1 mouse cellular context compared by ENCODE assay signal in genomic region chr14:54642224-54642944, GRCm38 (mm10).
TF ChIP-seq lines count a peak whose summit lies in the region.

No protein-coding gene starts in this region.

TF ChIP-seq in myocyte, 11 proteins besides CTCF, POLR2A, EP300 and RAD21:
- TF ChIP-seq SRF (IDR thresholded peaks at IDR 0.05; ENCODE audit: control insufficient read depth, insufficient read length, low read depth) = no peak
- peak; percentile 56 for TF ChIP-seq POLR2AphosphoS2 (IDR thresholded peaks at IDR 0.05; ENCODE audit: insufficient read length, low read depth)
- TF ChIP-seq TCF12 (IDR thresholded peaks at IDR 0.05; ENCODE audit: insufficient read depth, poor library complexity, severe bottlenecking) = no peak
- TF ChIP-seq TCF3 (IDR thresholded peaks at IDR 0.05; ENCODE audit: insufficient read length, low read depth) = no peak
- no peak for TF ChIP-seq E2F4 (IDR thresholded peaks at IDR 0.05; ENCODE audit: insufficient read depth)
- TF ChIP-seq USF1 (IDR thresholded peaks at IDR 0.05; ENCODE audit: low read depth) = no peak
- TF ChIP-seq REST (IDR thresholded peaks at IDR 0.05; ENCODE audit: insufficient read depth, insufficient read length) = no peak
